Mouse (Mus musculus): ENCODE measurements around the gene Grip2. TPM values are rescaled to one million over a fixed set of nuclear protein-coding genes. Genes with fewer than 3 reads are reported as not detected.

Gene Grip2
- polyA plus RNA-seq, 1 experiment from 2014 or later, result 1.0 TPM

DNA sequence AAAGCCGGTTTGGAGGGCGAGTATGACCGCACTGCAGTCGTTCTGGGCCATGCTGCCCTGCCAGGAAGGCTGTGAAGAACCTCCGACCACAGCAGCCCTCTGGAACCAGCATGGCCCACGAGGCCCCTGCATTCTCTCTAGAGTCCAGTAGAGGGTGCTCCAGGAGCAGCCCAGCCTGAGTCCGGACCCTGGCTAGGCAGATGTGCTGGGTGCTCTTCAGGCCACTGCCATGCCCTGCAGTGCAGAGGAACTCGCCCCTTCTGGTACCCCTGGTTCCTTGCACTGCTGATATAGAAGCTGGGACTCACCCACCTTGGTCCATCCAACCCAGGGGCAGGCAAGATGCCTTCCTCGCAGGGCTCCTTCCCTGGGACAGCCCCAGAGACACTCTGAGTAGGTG is 50.5 kb downstream of the Grip2 start:
- H3K27me3 ChIP-seq (ENCODE audit: control insufficient read depth, insufficient read depth, low read length), result no peaks in the 10 kb centered on the region
- H3K9me3 ChIP-seq (replicated peaks; ENCODE audit: control insufficient read depth, low read length), result no peaks in the 10 kb centered on the region
- H3K27ac ChIP-seq (ENCODE audit: low read length), result no peak overlapping the region
- 0 out of 2 replicates have a peak, but pooled peaks have one; percentile 53 for ATAC-seq (ENCODE audit: insufficient read depth, low FRiP score)
- no peak overlapping the region for H3K9ac ChIP-seq (ENCODE audit: low read length)
- 13% methylated on average over 9 of the region's 9 CpGs for WGBS
- no peak overlapping the region for H3K4me2 ChIP-seq (ENCODE audit: low read depth, low read length)
- no peaks in the 10 kb centered on the region for H3K36me3 ChIP-seq (ENCODE audit: control insufficient read depth, insufficient read depth, low read length)
- no peaks in the 10 kb centered on the region for H3K4me1 ChIP-seq (ENCODE audit: control insufficient read depth, insufficient read depth, low read length)
- no peak overlapping the region for H3K4me3 ChIP-seq (replicated peaks; ENCODE audit: low read length)

DNA sequence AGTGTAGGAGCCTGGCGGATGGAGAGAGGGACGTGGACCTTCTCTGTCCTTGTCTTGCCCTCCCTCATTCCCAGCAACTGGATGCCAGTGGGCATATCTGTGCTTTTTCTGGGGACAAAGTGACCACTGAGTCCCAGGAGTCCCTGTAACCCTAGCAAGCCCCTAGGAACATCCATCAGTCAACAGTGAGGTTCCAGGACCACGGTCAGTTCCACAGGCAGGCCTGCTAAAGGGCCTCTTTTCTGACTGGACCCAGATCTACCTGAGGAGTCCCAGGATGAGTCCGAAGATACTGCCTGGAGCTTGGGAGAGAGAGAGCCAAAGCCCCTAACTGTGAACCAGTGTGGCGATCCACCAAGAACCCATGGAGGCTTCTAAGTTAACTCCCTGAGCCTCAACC is 53.1 kb downstream of the Grip2 start:
- ATAC-seq (ENCODE audit: insufficient read depth, low FRiP score), result no peak
- no peaks in the 10 kb centered on the region for H3K36me3 ChIP-seq (ENCODE audit: control insufficient read depth, insufficient read depth, low read length)
- H3K9me3 ChIP-seq (replicated peaks; ENCODE audit: control insufficient read depth, low read length), result peaks cover 4% of the 10 kb centered on the region; the same call in 1 of the 2 replicates
- H3K4me3 ChIP-seq (replicated peaks; ENCODE audit: low read length), result no peak overlapping the region
- no peak overlapping the region for H3K27ac ChIP-seq (ENCODE audit: low read length)
- no peak overlapping the region for H3K4me2 ChIP-seq (ENCODE audit: low read depth, low read length)
- 60% methylated on average over 5 of the region's 5 CpGs for WGBS
- no peaks in the 10 kb centered on the region for H3K27me3 ChIP-seq (ENCODE audit: control insufficient read depth, insufficient read depth, low read length)
- no peak overlapping the region for H3K9ac ChIP-seq (ENCODE audit: low read length)
- H3K4me1 ChIP-seq (ENCODE audit: control insufficient read depth, insufficient read depth, low read length), result no peaks in the 10 kb centered on the region

DNA sequence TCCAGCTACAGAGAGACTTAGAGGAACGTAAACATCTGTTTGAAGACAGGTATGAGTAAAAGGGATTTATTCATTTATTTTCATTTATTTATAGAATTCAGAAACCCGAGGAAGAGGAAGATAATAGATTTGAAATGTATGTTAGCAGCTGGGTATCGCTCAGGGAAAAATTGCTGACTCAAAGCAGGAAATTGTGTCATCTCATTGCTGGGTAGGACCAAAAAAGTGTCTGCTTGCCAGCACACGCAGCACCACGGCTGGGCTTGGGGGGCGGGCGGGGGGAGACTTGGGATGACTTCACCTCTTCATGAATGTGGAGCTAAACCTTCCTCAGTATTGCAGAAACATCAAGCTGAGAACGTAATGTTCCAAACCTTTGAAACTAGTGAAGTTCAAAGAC is 59.5 kb downstream of the Grip2 start:
- no peak for ATAC-seq (ENCODE audit: insufficient read depth, low FRiP score)
- Histone ChIP-seq H3K27ac (ENCODE audit: low read length) (no peak overlapping the region), H3K27me3 (ENCODE audit: control insufficient read depth, insufficient read depth, low read length) (no peaks in the 10 kb centered on the region), H3K36me3 (ENCODE audit: control insufficient read depth, insufficient read depth, low read length) (no peaks in the 10 kb centered on the region), H3K4me1 (ENCODE audit: control insufficient read depth, insufficient read depth, low read length) (no peaks in the 10 kb centered on the region), H3K9me3 (replicated peaks; ENCODE audit: control insufficient read depth, low read length) (peaks cover 4% of the 10 kb centered on the region; the same call in 1 of the 2 replicates), H3K4me3 (replicated peaks; ENCODE audit: low read length) (no peak overlapping the region), H3K9ac (ENCODE audit: low read length) (no peak overlapping the region), H3K4me2 (ENCODE audit: low read depth, low read length) (no peak overlapping the region)
- WGBS, result 69% methylated on average over 8 of the region's 8 CpGs

DNA sequence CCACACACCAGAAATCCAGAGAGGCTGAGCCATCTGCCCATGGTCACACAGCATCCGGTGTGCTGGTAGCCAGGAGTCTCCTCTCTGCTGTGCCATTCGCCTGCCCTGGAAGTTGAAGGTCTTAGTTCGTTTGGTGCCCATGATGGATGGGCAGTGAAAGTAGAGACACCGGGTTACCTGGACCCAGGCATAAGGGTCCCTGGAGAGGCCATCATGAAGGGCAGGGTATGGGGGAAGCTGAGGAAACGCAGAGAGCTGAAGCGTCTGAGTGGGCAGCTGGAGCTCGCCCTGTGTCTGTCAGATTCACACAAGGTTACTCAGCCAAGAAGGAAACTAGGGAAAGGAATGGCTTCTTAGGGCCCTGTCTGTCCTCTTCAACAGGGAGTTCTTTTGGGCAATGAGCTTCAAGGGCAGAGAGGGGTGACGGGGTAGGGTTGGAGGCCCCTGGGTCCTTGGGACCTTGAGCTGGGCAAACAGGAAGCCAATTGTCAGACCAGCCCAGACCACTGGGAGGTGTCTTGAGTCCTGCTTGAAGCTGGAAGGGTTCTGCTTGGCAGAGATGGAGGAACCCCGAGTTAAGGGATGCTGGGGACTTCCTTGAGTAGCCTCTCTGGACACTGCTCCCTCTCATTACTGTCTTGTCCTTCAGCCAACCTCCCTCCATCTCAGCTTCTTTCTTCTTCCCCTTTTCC is 64.9 kb downstream of the Grip2 start:
- H3K27ac ChIP-seq (ENCODE audit: low read length), result no peak overlapping the region
- ATAC-seq (ENCODE audit: insufficient read depth, low FRiP score), result no peak
- no peaks in the 10 kb centered on the region for H3K4me1 ChIP-seq (ENCODE audit: control insufficient read depth, insufficient read depth, low read length)
- no peak overlapping the region for H3K9ac ChIP-seq (ENCODE audit: low read length)
- 69% methylated on average over 9 of the region's 9 CpGs for WGBS
- H3K36me3 ChIP-seq (ENCODE audit: control insufficient read depth, insufficient read depth, low read length), result no peaks in the 10 kb centered on the region
- H3K9me3 ChIP-seq (replicated peaks; ENCODE audit: control insufficient read depth, low read length), result no peaks in the 10 kb centered on the region
- H3K4me3 ChIP-seq (replicated peaks; ENCODE audit: low read length), result no peak overlapping the region
- H3K4me2 ChIP-seq (ENCODE audit: low read depth, low read length), result no peak overlapping the region
- no peaks in the 10 kb centered on the region for H3K27me3 ChIP-seq (ENCODE audit: control insufficient read depth, insufficient read depth, low read length)

- Histone ChIP-seq H3K4me2 (ENCODE audit: low read depth, low read length) (no peak overlapping the region), H3K9ac (ENCODE audit: low read length) (no peak overlapping the region), H3K27me3 (ENCODE audit: control insufficient read depth, insufficient read depth, low read length) (no peaks in the 10 kb centered on the region), H3K4me1 (ENCODE audit: control insufficient read depth, insufficient read depth, low read length) (no peaks in the 10 kb centered on the region), H3K27ac (ENCODE audit: low read length) (no peak overlapping the region), H3K4me3 (replicated peaks; ENCODE audit: low read length) (no peak overlapping the region), H3K36me3 (ENCODE audit: control insufficient read depth, insufficient read depth, low read length) (peaks cover 9% of the 10 kb centered on the region; the same call in 1 of the 2 replicates), H3K9me3 (replicated peaks; ENCODE audit: control insufficient read depth, low read length) (no peaks in the 10 kb centered on the region)
- WGBS, result 84% methylated on average over 12 of the region's 12 CpGs
- no peak for ATAC-seq (ENCODE audit: insufficient read depth, low FRiP score)
Observed at GRCm38 (mm10) chr6:91754845-91755244, 72.2 kb downstream of the Grip2 start.

DNA sequence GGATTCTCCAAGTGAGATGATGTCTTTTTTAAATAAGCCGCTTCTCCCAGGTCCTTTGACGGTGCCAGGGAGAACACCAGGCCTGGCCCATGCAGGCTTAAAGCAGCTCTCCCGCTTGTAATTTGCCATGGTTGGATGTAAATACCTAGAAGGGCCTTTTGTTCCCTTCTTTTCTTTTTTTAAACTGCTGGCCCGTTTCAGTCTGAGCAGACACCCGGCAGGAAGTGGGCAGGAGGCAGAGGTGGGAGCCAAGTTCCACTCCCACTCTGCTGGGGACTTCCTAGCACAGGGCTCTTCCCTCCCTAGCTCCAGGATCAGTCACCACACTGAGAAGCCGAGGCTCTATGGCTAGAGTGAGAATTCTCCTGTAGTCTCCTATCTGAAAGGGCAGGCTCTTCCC is 73.0 kb downstream of the Grip2 start:
- H3K9me3 ChIP-seq (replicated peaks; ENCODE audit: control insufficient read depth, low read length), result no peaks in the 10 kb centered on the region
- no peaks in the 10 kb centered on the region for H3K4me1 ChIP-seq (ENCODE audit: control insufficient read depth, insufficient read depth, low read length)
- no peak for ATAC-seq (ENCODE audit: insufficient read depth, low FRiP score)
- no peak overlapping the region; the same call in 1 of the 2 replicates for H3K27ac ChIP-seq (ENCODE audit: low read length)
- no peaks in the 10 kb centered on the region for H3K27me3 ChIP-seq (ENCODE audit: control insufficient read depth, insufficient read depth, low read length)
- no peak overlapping the region for H3K4me2 ChIP-seq (ENCODE audit: low read depth, low read length)
- H3K9ac ChIP-seq (ENCODE audit: low read length), result no peak overlapping the region; the same call in 1 of the 2 replicates
- H3K36me3 ChIP-seq (ENCODE audit: control insufficient read depth, insufficient read depth, low read length), result peaks cover 9% of the 10 kb centered on the region
- 60% methylated on average over 6 of the region's 6 CpGs for WGBS
- H3K4me3 ChIP-seq (replicated peaks; ENCODE audit: low read length), result no peak overlapping the region

DNA sequence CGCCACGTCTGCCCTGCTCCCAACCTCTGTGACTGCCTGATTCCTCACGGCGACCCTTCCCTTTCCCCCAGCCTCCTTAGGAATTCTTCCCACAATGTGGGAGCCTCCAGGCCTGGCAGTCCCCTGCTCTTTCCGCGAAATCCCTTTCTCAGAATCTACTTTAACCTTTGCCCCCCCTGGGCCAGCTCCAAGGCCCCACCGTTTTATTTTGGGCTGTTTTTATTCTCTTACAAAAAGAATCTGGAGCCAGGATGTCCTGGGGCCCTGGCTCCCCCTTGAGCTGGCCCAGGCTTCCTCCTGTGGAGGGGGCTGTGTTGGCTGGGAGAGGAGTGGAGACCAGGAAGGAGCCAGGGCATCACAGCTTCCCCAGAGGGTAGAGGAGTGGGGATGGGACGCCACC is 74.2 kb downstream of the Grip2 start:
- no peak overlapping the region for H3K9ac ChIP-seq (ENCODE audit: low read length)
- no peak overlapping the region for H3K4me2 ChIP-seq (ENCODE audit: low read depth, low read length)
- H3K36me3 ChIP-seq (ENCODE audit: control insufficient read depth, insufficient read depth, low read length), result peaks cover 22% of the 10 kb centered on the region
- no peak overlapping the region for H3K27ac ChIP-seq (ENCODE audit: low read length)
- H3K27me3 ChIP-seq (ENCODE audit: control insufficient read depth, insufficient read depth, low read length), result no peaks in the 10 kb centered on the region
- WGBS, result 69% methylated on average over 8 of the region's 8 CpGs
- H3K4me3 ChIP-seq (replicated peaks; ENCODE audit: low read length), result no peak overlapping the region
- H3K9me3 ChIP-seq (replicated peaks; ENCODE audit: control insufficient read depth, low read length), result no peaks in the 10 kb centered on the region
- no peak for ATAC-seq (ENCODE audit: insufficient read depth, low FRiP score)
- H3K4me1 ChIP-seq (ENCODE audit: control insufficient read depth, insufficient read depth, low read length), result no peaks in the 10 kb centered on the region

- no peak overlapping the region for H3K27ac ChIP-seq (ENCODE audit: low read length)
- H3K36me3 ChIP-seq (ENCODE audit: control insufficient read depth, insufficient read depth, low read length), result peaks cover 26% of the 10 kb centered on the region
- no peak for ATAC-seq (ENCODE audit: insufficient read depth, low FRiP score)
- WGBS, result 73% methylated on average over 3 of the region's 3 CpGs
- H3K4me1 ChIP-seq (ENCODE audit: control insufficient read depth, insufficient read depth, low read length), result no peaks in the 10 kb centered on the region
- H3K9me3 ChIP-seq (replicated peaks; ENCODE audit: control insufficient read depth, low read length), result no peaks in the 10 kb centered on the region
- H3K4me2 ChIP-seq (ENCODE audit: low read depth, low read length), result no peak overlapping the region
- H3K4me3 ChIP-seq (replicated peaks; ENCODE audit: low read length), result no peak overlapping the region
- H3K27me3 ChIP-seq (ENCODE audit: control insufficient read depth, insufficient read depth, low read length), result no peaks in the 10 kb centered on the region
- H3K9ac ChIP-seq (ENCODE audit: low read length), result no peak overlapping the region
Observed at GRCm38 (mm10) chr6:91750976-91751375, 76.1 kb downstream of the Grip2 start.

DNA sequence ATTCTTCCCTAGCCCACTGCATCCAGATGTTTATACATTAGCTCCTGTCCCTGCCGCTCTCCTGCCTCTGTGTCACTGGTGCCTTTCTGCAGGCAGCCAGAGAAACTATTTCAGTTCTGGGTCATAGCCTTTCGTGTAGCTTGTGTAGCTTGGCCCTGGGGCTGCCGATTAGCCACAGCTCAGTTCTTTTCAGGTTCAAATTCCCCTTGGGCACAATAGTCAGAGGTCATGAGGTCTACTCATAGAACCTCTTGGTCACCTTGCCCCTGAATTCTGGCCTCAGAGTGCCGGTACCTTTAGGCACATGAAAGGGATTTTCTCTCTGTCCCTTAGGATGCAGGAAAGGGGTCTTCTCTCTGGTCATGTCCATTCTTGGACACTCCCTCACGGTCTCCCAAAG is 80.3 kb downstream of the Grip2 start:
- no peak overlapping the region for H3K27ac ChIP-seq (ENCODE audit: low read length)
- no peaks in the 10 kb centered on the region for H3K9me3 ChIP-seq (replicated peaks; ENCODE audit: control insufficient read depth, low read length)
- H3K9ac ChIP-seq (ENCODE audit: low read length), result no peak overlapping the region
- no peaks in the 10 kb centered on the region for H3K27me3 ChIP-seq (ENCODE audit: control insufficient read depth, insufficient read depth, low read length)
- no peaks in the 10 kb centered on the region for H3K4me1 ChIP-seq (ENCODE audit: control insufficient read depth, insufficient read depth, low read length)
- 77% methylated on average over 5 of the region's 5 CpGs for WGBS
- no peak overlapping the region for H3K4me2 ChIP-seq (ENCODE audit: low read depth, low read length)
- no peak overlapping the region for H3K4me3 ChIP-seq (replicated peaks; ENCODE audit: low read length)
- ATAC-seq (ENCODE audit: insufficient read depth, low FRiP score), result no peak
- H3K36me3 ChIP-seq (ENCODE audit: control insufficient read depth, insufficient read depth, low read length), result peaks cover 33% of the 10 kb centered on the region
